Mouse (Mus musculus) MEL (cell line): ENCODE data around the gene Cdkn2aipnl. TPM values are rescaled to one million over a fixed set of nuclear protein-coding genes. Genes with fewer than 3 reads are reported as not detected.
A peak's percentile ranks its signal among the peaks of the same experiment; 100 is the strongest.

Experiments
- DNase-seq: peaks from one replicate; pipeline ENCODE4 v3.0.0; 2011; ENCODE audit warnings: low read depth, low spot score
- H3K27ac ChIP-seq: 2 replicates; pipeline ENCODE4 v1.5.1; 2012; ENCODE audit warnings: low read depth, mild to moderate bottlenecking, control low read depth, low read length, moderate library complexity; ENCODE audit not compliant: control insufficient read depth
- H3K27me3 ChIP-seq, 2 experiments: fragments of 150-350 bp in 1 of 2; sonication (generic) in 1 of 2; 2 replicates each; pipeline ENCODE4 v1.6.1; 2012; ENCODE audit warnings: low read length in 2 of 2, mild to moderate bottlenecking in 2 of 2, improper control_type of control experiment in 1 of 2, moderate library complexity in 1 of 2; ENCODE audit not compliant: insufficient read depth in 2 of 2, control insufficient read depth in 1 of 2
- H3K36me3 ChIP-seq, 2 experiments: 2 replicates each; pipeline ENCODE4 v1.6.1; 2012 to 2014; ENCODE audit warnings: low read length in 2 of 2, improper control_type of control experiment in 1 of 2, inconsistent platforms in 1 of 2, mild to moderate bottlenecking in 1 of 2; ENCODE audit not compliant: insufficient read depth in 2 of 2, control insufficient read depth in 1 of 2
- H3K4me1 ChIP-seq, 2 experiments: fragments of 150-350 bp in 1 of 2; sonication (generic) in 1 of 2; 2 replicates each; pipeline ENCODE4 v1.6.1; 2012; ENCODE audit warnings: low read length in 2 of 2, improper control_type of control experiment in 1 of 2, mild to moderate bottlenecking in 1 of 2; ENCODE audit not compliant: insufficient read depth in 2 of 2, control insufficient read depth in 1 of 2
- H3K4me3 ChIP-seq, 2 experiments: fragments of 150-350 bp in 1 of 2; sonication (generic) in 1 of 2; 2 replicates each; pipeline ENCODE4 v1.5.1; 2012; ENCODE audit warnings: low read depth in 2 of 2, low read length in 2 of 2, mild to moderate bottlenecking in 2 of 2, moderate library complexity in 2 of 2, control low read depth in 1 of 2, improper control_type of control experiment in 1 of 2; ENCODE audit not compliant: control insufficient read depth in 1 of 2, insufficient read depth in 1 of 2
- H3K79me2 ChIP-seq: 2 replicates; pipeline ENCODE4 v1.6.1; 2012; ENCODE audit warnings: mild to moderate bottlenecking, low read length, moderate library complexity; ENCODE audit not compliant: control insufficient read depth, poor library complexity, insufficient read depth
- H3K9ac ChIP-seq: 2 replicates; pipeline ENCODE4 v1.6.1; 2012; ENCODE audit warnings: low read depth, mild to moderate bottlenecking, control low read depth, low read length, moderate library complexity; ENCODE audit not compliant: control insufficient read depth, poor library complexity, severe bottlenecking
- H3K9me3 ChIP-seq: fragments of 150-350 bp; sonication (generic); replicated peaks from 2 replicates; pipeline ENCODE4 v1.6.1; 2012; ENCODE audit warnings: mild to moderate bottlenecking, low read length, improper control_type of control experiment, moderate library complexity; ENCODE audit not compliant: insufficient read depth
- CTCF ChIP-seq, 3 experiments: IDR thresholded peaks in 2 of 3; conservative IDR thresholded peaks in 1 of 3; 2 replicates each; pipeline ENCODE4 v1.5.1; 2011 to 2012; ENCODE audit warnings: low read length in 3 of 3, low read depth in 2 of 3, mild to moderate bottlenecking in 2 of 3, improper control_type of control experiment in 1 of 3, inconsistent platforms in 1 of 3, mixed read lengths in 1 of 3, moderate library complexity in 1 of 3; ENCODE audit not compliant: control insufficient read depth in 1 of 3, insufficient read depth in 1 of 3, poor library complexity in 1 of 3, severe bottlenecking in 1 of 3
- ELF1 ChIP-seq: IDR thresholded peaks from 2 replicates; pipeline ENCODE4 v1.6.1; 2014; ENCODE audit warnings: low read depth, mild to moderate bottlenecking, inconsistent platforms, low read length, improper control_type of control experiment, moderate library complexity
- EP300 ChIP-seq, 2 experiments: IDR thresholded peaks; 2 replicates each; pipeline ENCODE4 v1.6.1; 2011; ENCODE audit warnings: improper control_type of control experiment in 2 of 2, low read length in 2 of 2, low read depth in 1 of 2, mild to moderate bottlenecking in 1 of 2
- HCFC1 ChIP-seq: IDR thresholded peaks from 2 replicates; pipeline ENCODE4 v1.6.1; 2012; ENCODE audit warnings: low read depth, mild to moderate bottlenecking, inconsistent platforms, low read length, improper control_type of control experiment, moderate library complexity
- JUND ChIP-seq: IDR thresholded peaks from 2 replicates; pipeline ENCODE4 v1.6.1; 2011; ENCODE audit warnings: low read depth, mild to moderate bottlenecking, improper control_type of control experiment, low read length
- KAT2A ChIP-seq: conservative IDR thresholded peaks from 2 replicates; pipeline ENCODE4 v1.6.1; 2012; ENCODE audit warnings: low read depth, low read length, improper control_type of control experiment, inconsistent platforms
- MAFK ChIP-seq: IDR thresholded peaks from 2 replicates; pipeline ENCODE4 v1.6.1; 2011; ENCODE audit warnings: low read depth, mild to moderate bottlenecking, low read length, improper control_type of control experiment, borderline replicate concordance
- MYC ChIP-seq: IDR thresholded peaks from 2 replicates; pipeline ENCODE4 v1.6.1; 2011; ENCODE audit warnings: low read depth, mild to moderate bottlenecking, low read length, improper control_type of control experiment, moderate library complexity
- POLR2A ChIP-seq, 2 experiments: IDR thresholded peaks; 2 replicates each; pipeline ENCODE4 v1.6.1; 2011 to 2012; ENCODE audit warnings: low read length in 2 of 2, mild to moderate bottlenecking in 2 of 2, control low read depth in 1 of 2, improper control_type of control experiment in 1 of 2, low read depth in 1 of 2, moderate library complexity in 1 of 2; ENCODE audit not compliant: control insufficient read depth in 1 of 2, insufficient read depth in 1 of 2, poor library complexity in 1 of 2
- POLR2AphosphoS5 ChIP-seq: IDR thresholded peaks from 2 replicates; pipeline ENCODE4 v1.6.1; 2012; ENCODE audit warnings: low read depth, borderline replicate concordance, mild to moderate bottlenecking, inconsistent platforms, low read length, moderate library complexity, mixed read lengths
- SIN3A ChIP-seq: IDR thresholded peaks from 2 replicates; pipeline ENCODE4 v1.6.1; 2012; ENCODE audit warnings: low read length, improper control_type of control experiment, inconsistent platforms
- UBTF ChIP-seq: IDR thresholded peaks from 2 replicates; pipeline ENCODE4 v1.6.1; 2012; ENCODE audit warnings: low read depth, mild to moderate bottlenecking, inconsistent platforms, low read length, improper control_type of control experiment, moderate library complexity, borderline replicate concordance; ENCODE audit not compliant: insufficient read depth
- polyA plus RNA-seq, 2 experiments: library from polyadenylated mRNA; stranded (reverse) in 1 of 2; unstranded in 1 of 2; fragments of >175 nt in 1 of 2; fragments of >200 nt in 1 of 2; gene quantifications; 2 replicates each; pipeline versions ENCODE4 v1.2.1 to v1.2.4; 2012; ENCODE audit warnings: low replicate concordance in 2 of 2, low read depth in 1 of 2; ENCODE audit not compliant: insufficient read length in 2 of 2, insufficient read depth in 1 of 2, missing spikeins in 1 of 2
- total RNA-seq: library from RNA; depleted of rRNA; stranded (reverse); fragments of 300-350 nt; gene quantifications from 2 replicates; pipeline ENCODE4 v1.2.3, GENCODE M21; 2012

Cdkn2aipnl gene
- total and polyA plus RNA-seq, 3 experiments, result 74.5 to 111 TPM; not detected in 1

DNA sequence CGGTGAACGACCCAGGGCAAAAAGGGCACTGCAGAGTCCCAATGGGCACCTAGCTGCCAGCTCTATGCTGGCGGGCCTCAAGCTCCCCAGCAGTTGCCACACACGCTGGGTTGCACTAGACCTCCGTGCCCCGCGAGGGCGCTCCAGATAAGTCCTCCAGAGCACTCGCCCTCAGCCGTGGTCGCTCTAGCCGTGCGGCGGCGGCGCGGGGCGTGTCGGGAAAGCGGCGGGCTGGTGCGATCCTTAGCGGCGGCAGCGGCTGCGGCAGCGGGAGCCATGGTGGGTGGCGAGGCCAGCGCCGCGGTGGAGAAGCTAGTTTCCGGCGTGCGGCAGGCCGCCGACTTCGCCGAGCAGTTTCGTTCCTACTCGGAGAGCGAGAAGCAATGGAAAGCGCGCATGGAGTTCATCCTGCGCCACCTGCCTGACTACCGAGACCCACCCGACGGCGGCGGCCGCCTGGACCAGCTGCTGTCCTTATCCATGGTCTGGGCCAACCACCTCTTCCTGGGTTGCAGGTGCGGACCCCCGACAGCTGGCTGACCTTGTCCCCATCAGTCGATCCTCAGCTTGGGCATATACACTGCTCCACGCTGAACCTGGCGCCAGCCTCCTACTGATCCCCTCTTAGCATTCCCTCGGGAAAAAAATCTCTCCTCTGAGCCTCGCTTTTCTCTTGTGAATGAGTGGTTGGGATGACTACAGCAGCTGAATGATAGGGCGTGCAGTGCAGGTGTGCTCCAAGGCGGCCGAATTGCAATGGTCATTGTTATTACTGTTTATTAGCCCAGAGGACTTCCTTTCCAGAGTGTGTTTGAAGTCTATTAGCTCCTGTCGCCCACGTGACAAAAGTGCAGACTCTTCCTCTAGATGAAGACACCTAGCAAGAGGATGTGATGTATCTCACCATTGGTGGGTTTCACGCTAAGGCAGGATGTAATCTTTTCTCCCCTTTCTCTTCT lies at the start of gene Cdkn2aipnl (continued):
- TF ChIP-seq JUND (no peak), HCFC1 (peak; percentile 95), POLR2A (IDR thresholded peaks at IDR 0.05; ENCODE audit: control insufficient read depth in 1 of 2, insufficient read depth in 1 of 2, low read depth in 1 of 2, low read length in 2 of 2, poor library complexity in 1 of 2) (peak; percentile 85 to 95; a peak in 3 of 4 replicates), POLR2AphosphoS5 (no peak), KAT2A (no peak; the same call in 1 of the 2 replicates), MYC (0 out of 2 replicates have a peak, but pooled peaks have one; percentile 40)
- TF ChIP-seq, all 39 proteins: peak for 20

DNA sequence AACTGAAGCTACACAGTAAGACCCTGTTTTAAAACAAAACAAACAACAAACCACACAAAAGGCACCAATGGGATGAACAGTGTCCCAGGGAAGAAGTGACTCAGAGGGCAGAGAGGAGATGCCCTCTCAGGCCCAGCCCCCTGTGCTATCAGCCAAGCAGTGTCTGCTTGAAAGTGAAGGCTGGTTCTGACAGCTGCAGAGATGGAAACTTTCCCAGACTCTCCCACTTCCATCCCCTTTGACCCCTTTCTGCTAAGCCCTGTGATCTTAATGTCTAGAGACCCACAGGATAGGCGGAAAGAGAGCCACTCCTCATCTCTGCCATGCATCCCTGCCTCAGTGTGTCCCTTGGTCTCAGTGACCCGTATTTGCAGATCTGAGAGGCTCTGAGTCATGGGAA lies 49.5 kb upstream of the Cdkn2aipnl start:
- no peaks in the 10 kb centered on the region for H3K27me3 ChIP-seq
- no peak overlapping the region for H3K4me3 ChIP-seq
- no peaks in the 10 kb centered on the region for H3K79me2 ChIP-seq
- no peak overlapping the region for H3K27ac ChIP-seq
- no peak for DNase-seq
- H3K9ac ChIP-seq, result no peak overlapping the region
- no peak for TF ChIP-seq JUND
- no peak for TF ChIP-seq MAFK
- no peak for TF ChIP-seq ELF1
- no peak for TF ChIP-seq CTCF (IDR thresholded peaks at IDR 0.05 in 2 of 3, conservative IDR thresholded peaks at IDR 0.05 in 1 of 3; ENCODE audit: control insufficient read depth in 1 of 3, insufficient read depth in 1 of 3, low read depth in 2 of 3, low read length in 3 of 3, poor library complexity in 1 of 3, severe bottlenecking in 1 of 3)
- no peak for TF ChIP-seq SIN3A
- peaks cover 5 to 20% of the 10 kb centered on the region in 2 experiments; a peak in 3 of 4 replicates for H3K4me1 ChIP-seq
- H3K9me3 ChIP-seq, result no peaks in the 10 kb centered on the region
- H3K36me3 ChIP-seq, result peaks cover 0 to 15% of the 10 kb centered on the region in 2 experiments; a peak in 2 of 4 replicates

DNA sequence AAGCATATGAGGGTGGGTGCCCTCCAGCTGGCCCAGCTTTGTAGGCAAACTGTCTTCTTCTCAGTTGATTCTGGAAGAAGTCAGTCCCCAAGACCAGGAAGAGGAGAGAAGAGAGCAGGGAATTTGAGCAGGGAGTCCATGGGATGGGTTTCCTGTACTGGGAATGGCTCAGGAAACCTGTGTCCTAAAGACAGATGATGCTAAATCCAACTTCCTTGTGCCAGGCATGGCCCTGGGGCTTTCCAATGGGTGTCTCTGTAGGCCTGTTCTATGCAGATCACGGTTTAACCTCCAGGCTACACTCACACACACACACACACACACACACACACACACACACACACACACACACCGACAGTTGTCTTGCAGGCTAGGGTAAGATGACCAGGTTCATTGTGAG lies 48.9 kb upstream of the Cdkn2aipnl start:
- no peaks in the 10 kb centered on the region for H3K9me3 ChIP-seq
- peaks cover 0 to 15% of the 10 kb centered on the region in 2 experiments; a peak in 2 of 4 replicates for H3K36me3 ChIP-seq
- H3K27me3 ChIP-seq, result no peaks in the 10 kb centered on the region
- H3K4me3 ChIP-seq, result no peak overlapping the region
- DNase-seq, result no peak
- no peaks in the 10 kb centered on the region for H3K79me2 ChIP-seq
- no peak for TF ChIP-seq KAT2A
- no peak for TF ChIP-seq ELF1
- TF ChIP-seq EP300 (IDR thresholded peaks at IDR 0.05; ENCODE audit: low read depth in 1 of 2, low read length in 2 of 2), result no peak
- no peak for TF ChIP-seq UBTF
- H3K4me1 ChIP-seq, result peaks cover 5 to 20% of the 10 kb centered on the region in 2 experiments; a peak in 3 of 4 replicates
- H3K27ac ChIP-seq, result no peak overlapping the region
- no peak overlapping the region for H3K9ac ChIP-seq
